Mouse (Mus musculus): ENCODE measurements at regions not wholly inside any gene's neighbourhood (a gene's known extent, or its start where the extent isn't known, plus 50 kb on each side); places are given as distances from the start of the nearest gene placed in this dataset.

GRCm38 (mm10) chr16:21060211-21060610, 93.6 kb downstream of the Teddm3 start:
- TF ChIP-seq POLR2A (IDR thresholded peaks at IDR 0.05; ENCODE audit: borderline replicate concordance, control insufficient read depth, low read depth, low read length), result no peak
- no peak for TF ChIP-seq CTCF (IDR thresholded peaks at IDR 0.05; ENCODE audit: control insufficient read depth, insufficient read depth, low read length)

Measured in bone marrow, adult 2 months (tissue).